Mouse (Mus musculus) brown adipose tissue, adult 24 weeks (tissue): ENCODE data around the gene Zfp598. TPM values are rescaled to one million over a fixed set of nuclear protein-coding genes. Genes with fewer than 3 reads are reported as not detected.

Source experiments
- H3K27ac ChIP-seq: fragments of 200-500 bp; replicated peaks from 2 replicates; pipeline ENCODE4 v1.5.1; 2012; ENCODE audit warnings: low read depth, mild to moderate bottlenecking, low read length
- H3K4me1 ChIP-seq: fragments of 200-500 bp; 2 replicates; pipeline ENCODE4 v1.6.1; 2012; ENCODE audit warnings: low read length, mixed read lengths; ENCODE audit not compliant: control insufficient read depth, insufficient read depth, insufficient read length
- H3K4me3 ChIP-seq: fragments of 200-500 bp; 2 replicates; pipeline ENCODE4 v1.5.1; 2012; ENCODE audit warnings: low read depth, mild to moderate bottlenecking, low read length, moderate library complexity; ENCODE audit not compliant: insufficient read depth
- polyA plus RNA-seq: library from polyadenylated mRNA; stranded (reverse); fragments of >200 nt; gene quantifications from 2 replicates; pipeline ENCODE4 v1.2.4, GENCODE M21; 2012; ENCODE audit not compliant: missing spikeins, insufficient read depth, insufficient read length

Gene Zfp598
- 9.2 and 10.0 TPM in 2 replicates for polyA plus RNA-seq

GRCm38 (mm10) chr17:24669545-24670245 is at the start of gene Zfp598:
Zfp598 (plus strand) TSS chr17:24669687.
- Histone ChIP-seq H3K4me3 (peak within 1 kb of the TSS; percentile 95), H3K27ac (peak within 1 kb of the TSS; percentile 87), H3K4me1 (peaks cover 13% of the 10 kb centered on the region)

GRCm38 (mm10) chr17:24625472-24625871 is 44.0 kb upstream of the Zfp598 start:
- no peak overlapping the region for H3K4me3 ChIP-seq
- H3K4me1 ChIP-seq, result no peaks in the 10 kb centered on the region
- no peak overlapping the region for H3K27ac ChIP-seq

DNA sequence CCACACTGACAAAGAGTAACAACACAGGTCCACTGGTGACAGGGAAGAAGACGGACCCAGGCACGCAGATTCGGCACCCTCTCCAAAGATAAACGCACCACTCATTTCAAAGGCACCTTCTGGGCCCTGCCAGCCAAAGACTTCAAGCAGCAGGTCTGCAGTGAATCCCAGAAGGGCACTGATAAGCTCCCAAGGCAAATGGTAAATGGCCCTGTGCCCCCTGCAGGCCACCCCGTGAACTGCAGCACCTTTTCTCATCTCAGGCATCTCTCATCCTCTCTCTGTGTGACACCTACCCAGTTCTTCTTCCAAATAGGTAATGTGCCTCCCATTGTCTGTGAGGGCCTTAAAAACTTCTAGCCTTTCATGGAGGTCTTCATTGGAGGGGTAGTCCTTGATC is 40.8 kb upstream of the Zfp598 start:
- Histone ChIP-seq H3K27ac (no peak overlapping the region), H3K4me1 (peaks cover 8% of the 10 kb centered on the region; the same call in 1 of the 2 replicates), H3K4me3 (no peak overlapping the region)

DNA sequence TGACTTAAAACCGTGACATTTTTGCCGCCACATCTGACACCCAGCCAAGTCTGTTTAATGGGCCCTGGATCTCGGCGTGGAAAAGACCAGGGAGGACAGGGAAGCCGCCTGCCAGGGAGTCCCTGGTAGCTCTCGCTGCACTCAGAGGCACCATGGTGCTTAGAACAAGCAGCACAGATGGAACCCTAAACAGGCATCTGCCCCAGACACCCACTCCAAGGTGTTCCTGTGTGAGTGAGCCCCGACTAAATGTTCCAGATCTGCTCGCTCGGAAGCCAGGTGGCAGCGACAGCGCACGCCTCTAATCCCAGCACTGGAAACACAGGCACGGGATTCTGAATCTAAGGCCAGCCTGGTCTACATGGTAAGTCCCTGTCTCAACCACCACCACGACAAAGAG is 39.4 kb upstream of the Zfp598 start:
- Histone ChIP-seq H3K4me1 (peaks cover 14% of the 10 kb centered on the region), H3K27ac (no peak overlapping the region), H3K4me3 (no peak overlapping the region)

DNA sequence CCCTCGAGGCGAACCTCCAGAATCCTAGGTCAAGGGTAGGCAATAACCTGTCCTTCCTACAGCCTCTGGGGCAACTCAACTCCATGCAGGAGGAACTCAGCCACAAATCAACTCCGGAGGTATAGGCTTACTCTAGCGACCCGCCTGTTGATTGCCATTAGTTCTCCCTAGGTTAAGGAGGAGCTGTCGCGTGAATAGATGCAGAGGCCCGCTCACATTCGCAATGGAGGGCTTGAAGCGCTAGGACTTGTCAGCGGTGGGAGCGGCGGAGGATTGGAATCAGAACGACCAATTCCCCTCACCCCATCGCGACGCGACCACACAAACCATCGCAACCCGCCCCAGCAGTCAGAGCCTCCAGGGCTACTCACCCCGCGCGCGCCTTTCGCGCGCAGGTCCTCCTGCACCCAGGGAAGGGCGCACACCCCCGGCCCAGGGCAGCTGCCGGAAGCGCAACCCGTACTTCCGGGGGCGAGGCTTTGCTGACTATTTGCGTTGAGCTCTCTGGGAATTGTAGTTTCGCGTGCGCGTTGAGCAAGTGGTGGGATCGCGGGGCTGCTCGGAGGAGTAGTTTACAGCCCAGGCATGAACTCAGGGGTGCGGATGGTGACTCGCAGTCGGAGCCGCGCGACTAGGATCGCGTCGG is 37.2 kb upstream of the Zfp598 start, which contains the start of the genes Tsc2 and Nthl1:
Gene Tsc2, minus strand, starts transcription at position 464 of the 646 bp plus-strand sequence.
Gene Nthl1, plus strand, starts transcription at position 514 of the 646 bp plus-strand sequence.
- H3K27ac ChIP-seq, result peak within 1 kb of the TSS; percentile 76
- peak within 1 kb of the TSS; percentile 91 for H3K4me3 ChIP-seq
- peaks cover 22% of the 10 kb centered on the region for H3K4me1 ChIP-seq

DNA sequence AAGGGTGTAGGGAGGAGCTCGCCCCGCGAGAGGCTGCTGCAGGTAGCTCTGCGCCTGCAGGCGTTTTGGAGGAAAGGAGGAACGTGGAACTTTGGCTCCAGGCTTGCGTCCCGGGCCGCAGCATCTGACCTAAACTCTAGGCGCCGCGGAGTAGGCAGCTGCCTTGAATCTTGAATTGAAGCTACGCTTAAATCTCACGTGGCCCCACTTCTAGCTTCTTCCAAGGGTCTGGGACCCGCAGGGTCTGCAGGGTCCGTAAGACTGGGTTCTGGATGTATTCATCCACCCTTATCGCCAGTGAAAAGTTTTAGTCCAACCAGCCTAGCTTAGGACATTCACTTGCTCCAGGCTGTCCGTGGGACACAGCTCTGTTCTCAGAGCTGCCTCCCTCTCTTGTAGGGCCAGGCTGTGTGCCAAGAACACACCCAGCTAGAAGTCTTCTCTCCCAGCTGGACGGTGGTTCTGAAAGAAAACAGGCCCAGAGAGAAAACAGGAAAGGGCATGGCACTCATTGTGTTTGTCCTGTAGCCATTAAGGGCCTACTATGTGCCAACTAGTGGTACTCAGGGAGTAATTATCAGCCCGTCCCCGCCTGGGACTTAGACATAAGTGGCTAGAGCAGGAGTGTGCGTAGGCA is 36.6 kb upstream of the Zfp598 start:
- Histone ChIP-seq H3K4me1 (peaks cover 22% of the 10 kb centered on the region), H3K27ac (peak overlapping the region; percentile 76), H3K4me3 (peak overlapping the region; percentile 91)

- H3K27ac ChIP-seq, result peak overlapping the region; percentile 76
- H3K4me1 ChIP-seq, result peaks cover 27% of the 10 kb centered on the region
- no peak overlapping the region for H3K4me3 ChIP-seq
Observed at GRCm38 (mm10) chr17:24633831-24634230, 35.7 kb upstream of the Zfp598 start.

- H3K4me3 ChIP-seq, result no peak overlapping the region
- peaks cover 29% of the 10 kb centered on the region for H3K4me1 ChIP-seq
- peak overlapping the region; percentile 20 for H3K27ac ChIP-seq
Observed at GRCm38 (mm10) chr17:24635024-24635423, 34.5 kb upstream of the Zfp598 start.

DNA sequence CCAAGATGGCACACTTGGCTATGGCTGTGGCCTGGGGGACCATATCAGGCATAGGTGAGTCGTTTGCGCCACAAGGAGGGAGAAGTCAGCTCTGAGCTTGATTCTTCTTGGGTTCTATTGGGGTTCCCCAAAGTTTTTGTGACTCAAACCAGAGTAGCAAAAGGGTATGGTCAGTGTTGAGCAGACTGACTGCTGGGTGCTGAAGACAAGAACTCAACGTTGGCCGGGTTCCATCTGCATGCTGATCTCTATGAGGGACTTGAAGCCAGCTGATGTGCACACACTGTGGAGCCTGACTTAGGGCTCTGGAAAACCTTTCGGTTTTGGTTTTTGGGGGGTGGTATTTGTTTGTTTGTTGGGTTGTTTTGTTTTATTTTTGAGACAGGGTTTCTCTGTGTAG is 33.8 kb upstream of the Zfp598 start:
- H3K4me1 ChIP-seq, result peaks cover 29% of the 10 kb centered on the region
- peak overlapping the region; percentile 20; the same call in 1 of the 2 replicates for H3K27ac ChIP-seq
- H3K4me3 ChIP-seq, result no peak overlapping the region

DNA sequence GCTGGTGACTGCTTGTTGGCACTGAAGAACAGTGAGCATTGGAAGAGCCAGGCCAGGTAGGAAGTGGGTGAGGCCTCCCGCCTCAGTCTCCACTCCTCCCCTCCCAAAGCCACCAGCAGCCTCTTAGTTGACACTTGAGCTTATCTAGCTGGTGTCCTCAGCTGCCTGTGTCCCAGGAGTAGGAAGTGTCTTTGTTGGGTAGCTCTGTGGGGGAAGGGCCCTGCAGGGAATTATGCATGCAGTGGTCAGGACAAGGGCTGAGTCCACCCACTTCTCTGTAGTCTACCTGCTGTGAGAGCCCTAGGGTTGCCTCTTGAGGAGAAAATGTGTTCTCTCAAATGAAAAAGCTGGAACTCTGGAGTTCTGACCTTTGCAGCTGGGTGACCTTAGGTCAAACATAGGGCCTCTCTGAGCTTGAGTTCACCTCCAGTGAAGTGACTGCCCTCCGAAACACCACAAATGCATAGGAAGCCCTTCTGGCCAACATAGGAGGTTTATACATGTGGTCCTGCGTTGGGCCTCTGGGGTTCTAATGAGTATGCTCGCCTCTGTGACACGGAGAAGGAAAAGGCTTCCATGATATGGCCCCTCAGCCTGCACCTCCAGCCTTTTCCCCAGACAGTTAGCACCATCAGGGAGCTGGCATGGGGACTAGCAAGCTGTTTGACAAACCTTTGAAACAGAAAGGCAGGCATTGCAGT is 32.6 kb upstream of the Zfp598 start:
- Histone ChIP-seq H3K4me1 (peaks cover 27% of the 10 kb centered on the region), H3K27ac (0 out of 2 replicates have a peak overlapping the region, but pooled peaks have one; percentile 8), H3K4me3 (no peak overlapping the region)

DNA sequence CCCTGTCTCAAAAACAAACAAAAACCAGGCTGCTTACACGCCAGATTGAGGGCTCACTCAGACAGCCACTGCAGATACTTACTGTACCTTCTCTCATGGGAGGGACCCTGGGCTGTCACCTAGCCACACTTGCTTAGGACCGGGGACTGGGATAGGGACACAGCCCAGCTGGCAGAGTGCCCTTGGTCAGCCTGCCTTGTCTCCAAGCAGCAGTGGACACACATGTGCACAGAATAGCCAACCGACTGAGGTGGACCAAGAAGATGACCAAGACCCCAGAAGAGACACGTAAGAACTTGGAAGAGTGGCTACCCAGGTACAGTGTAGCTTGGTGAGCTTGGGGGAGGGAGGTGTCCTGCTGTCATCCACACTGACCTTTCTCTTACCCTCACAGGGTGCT is 31.3 kb upstream of the Zfp598 start:
- H3K27ac ChIP-seq, result peak overlapping the region; percentile 31
- no peak overlapping the region for H3K4me3 ChIP-seq
- peaks cover 24% of the 10 kb centered on the region for H3K4me1 ChIP-seq

DNA sequence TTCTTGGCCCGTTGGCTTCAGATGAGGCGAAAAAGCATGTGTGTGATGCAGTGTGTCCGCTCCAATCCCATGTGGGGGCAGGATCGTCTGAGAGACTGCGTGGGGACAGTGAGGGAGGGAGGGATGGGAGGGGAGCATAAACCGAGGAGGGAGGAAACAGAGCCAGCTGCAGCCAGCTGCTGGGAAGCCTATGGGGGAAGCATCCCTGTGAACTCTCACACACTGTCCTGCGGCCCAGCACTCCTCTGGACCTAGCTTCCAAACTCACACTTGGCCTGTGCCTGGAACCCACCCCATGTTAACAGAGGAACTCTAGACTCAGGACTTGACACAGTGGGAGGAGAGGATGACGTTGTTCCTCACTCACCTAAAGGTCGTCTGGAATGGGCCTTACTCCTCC is 30.6 kb upstream of the Zfp598 start:
- Histone ChIP-seq H3K4me1 (peaks cover 20% of the 10 kb centered on the region), H3K27ac (peak overlapping the region; percentile 31), H3K4me3 (no peak overlapping the region)

- H3K27ac ChIP-seq, result peak overlapping the region; percentile 9; the same call in 1 of the 2 replicates
- peaks cover 17% of the 10 kb centered on the region for H3K4me1 ChIP-seq
- no peak overlapping the region for H3K4me3 ChIP-seq
Observed at GRCm38 (mm10) chr17:24639571-24639988, 29.9 kb upstream of the Zfp598 start.

- H3K27ac ChIP-seq, result 0 out of 2 replicates have a peak overlapping the region, but pooled peaks have one; percentile 9
- peaks cover 15% of the 10 kb centered on the region for H3K4me1 ChIP-seq
- H3K4me3 ChIP-seq, result no peak overlapping the region
Observed at GRCm38 (mm10) chr17:24640119-24640518, 29.4 kb upstream of the Zfp598 start.

- H3K27ac ChIP-seq, result no peak overlapping the region
- H3K4me3 ChIP-seq, result no peak overlapping the region
Observed at GRCm38 (mm10) chr17:24640581-24640980, 28.9 kb upstream of the Zfp598 start.

More at GRCm38 (mm10) chr17:24640581-24640980, 28.9 kb upstream of the Zfp598 start:
- peaks cover 11% of the 10 kb centered on the region for H3K4me1 ChIP-seq
